Mouse (Mus musculus) mouse trophoblast stem cell (cell line): ENCODE measurements around the gene Arhgap1.
"Not testable (repeated sequence)": the region's sequence is repeated elsewhere in the genome, so short reads cannot be mapped to it uniquely, and the experiment has no call there.

Source experiments
- in situ Hi-C, 2 experiments: fragments of 300-500 bp; cut with MseI, MboI; formaldehyde crosslinking; loops; 2 replicates in 1 of 2; 3 replicates in 1 of 2; pipeline ENCODE4 v1.15.1; 2025

The Arhgap1 gene

GRCm38 (mm10) chr2:91649553-91650359, at the start of gene Arhgap1, which contains the start of gene Zfp408:
Arhgap1 (plus strand) TSS chr2:91649860.
Zfp408 (minus strand) TSS chr2:91649791.
- in situ Hi-C loops = no loop called here

- in situ Hi-C loops = no loop called here
These were observed 49.2 kb upstream of the Arhgap1 start for GRCm38 (mm10) chr2:91600475-91600874.

GRCm38 (mm10) chr2:91602389-91602788, 47.3 kb upstream of the Arhgap1 start:
- in situ Hi-C loops = no loop called here

GRCm38 (mm10) chr2:91609370-91609769, 40.3 kb upstream of the Arhgap1 start:
- in situ Hi-C loops = not testable (repeated sequence)

- in situ Hi-C loops = no loop called here
These were observed 27.3 kb upstream of the Arhgap1 start for GRCm38 (mm10) chr2:91622356-91622755.

- in situ Hi-C loops = not testable (repeated sequence)
These were observed 26.3 kb upstream of the Arhgap1 start for GRCm38 (mm10) chr2:91623366-91623765.

GRCm38 (mm10) chr2:91627486-91627885, 22.2 kb upstream of the Arhgap1 start:
- in situ Hi-C loops = no loop called here

GRCm38 (mm10) chr2:91628171-91628570, 21.5 kb upstream of the Arhgap1 start:
- in situ Hi-C loops = no loop called here

- in situ Hi-C loops = no loop called here
These were observed 20.0 kb upstream of the Arhgap1 start for GRCm38 (mm10) chr2:91629682-91630081.

GRCm38 (mm10) chr2:91630384-91630783, 19.3 kb upstream of the Arhgap1 start:
- in situ Hi-C loops = no loop called here

GRCm38 (mm10) chr2:91631826-91632225, 17.8 kb upstream of the Arhgap1 start:
- in situ Hi-C loops = no loop called here

- in situ Hi-C loops = no loop called here
These were observed 17.3 kb upstream of the Arhgap1 start for GRCm38 (mm10) chr2:91632316-91632715.

- in situ Hi-C loops = no loop called here
These were observed 16.2 kb upstream of the Arhgap1 start for GRCm38 (mm10) chr2:91633334-91633977.

GRCm38 (mm10) chr2:91634841-91635240, 14.8 kb upstream of the Arhgap1 start:
- in situ Hi-C loops = no loop called here

GRCm38 (mm10) chr2:91635486-91635885, 14.2 kb upstream of the Arhgap1 start:
- in situ Hi-C loops = no loop called here

- in situ Hi-C loops = no loop called here
These were observed 13.4 kb upstream of the Arhgap1 start, which contains the start of gene F2 for GRCm38 (mm10) chr2:91636229-91636628. F2 (minus strand) TSS chr2:91636414.

GRCm38 (mm10) chr2:91636727-91637338, 12.8 kb upstream of the Arhgap1 start:
- in situ Hi-C loops = no loop called here

GRCm38 (mm10) chr2:91638931-91639330, 10.7 kb upstream of the Arhgap1 start:
- in situ Hi-C loops = no loop called here

- in situ Hi-C loops = no loop called here
These were observed 6.7 kb upstream of the Arhgap1 start for GRCm38 (mm10) chr2:91642825-91643415.

- in situ Hi-C loops = no loop called here
These were observed 5.6 kb upstream of the Arhgap1 start for GRCm38 (mm10) chr2:91644021-91644420.

GRCm38 (mm10) chr2:91645354-91645753, 4.3 kb upstream of the Arhgap1 start:
- in situ Hi-C loops = no loop called here

- in situ Hi-C loops = no loop called here
These were observed 3.8 kb upstream of the Arhgap1 start for GRCm38 (mm10) chr2:91645811-91646210.
